ENCODE assay signal across 15 mouse cellular contexts in the genomic region with DNA sequence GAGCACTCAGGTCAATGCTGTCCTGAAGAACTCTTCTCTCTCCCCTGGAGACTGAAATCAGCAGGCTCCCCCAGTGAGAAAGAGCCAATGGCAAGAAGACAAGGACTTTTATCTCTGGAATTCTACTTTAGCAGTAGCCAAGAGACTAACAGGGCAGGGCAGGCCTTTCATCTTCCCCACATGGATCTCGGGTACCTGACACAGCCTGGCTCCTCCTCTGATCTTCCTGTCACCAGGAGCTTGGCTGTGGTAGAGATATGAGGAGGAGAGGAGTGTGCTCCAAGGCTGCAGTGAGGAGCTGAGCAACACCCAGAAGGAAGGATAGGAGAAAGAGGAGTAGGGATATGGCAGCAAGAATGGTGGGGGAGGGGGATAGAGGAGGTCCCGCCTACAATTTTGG.
"Had no signal": no experiment of that assay in that cellular context is flagged by ENCODE, and none has a peak within 500 bp of the region (broad histone marks: within the 10 kb centered on the region; RNA-seq: fewer than 3 reads in every experiment).

No protein-coding gene starts in this region.

- H3K27ac ChIP-seq: limb, embryonic 15.5 days; liver, embryonic 12.5 days; neural tube, embryonic 15.5 days had no signal

- H3K9ac ChIP-seq: limb, embryonic 15.5 days; liver, embryonic 12.5 days; neural tube, embryonic 15.5 days had no signal

- ATAC-seq: intestine, postnatal 0 days; liver, embryonic 12.5 days had no signal

- H3K36me3 ChIP-seq: limb, embryonic 15.5 days; liver, embryonic 12.5 days; neural tube, embryonic 15.5 days had no signal

- H3K4me1 ChIP-seq: liver, embryonic 12.5 days had no signal

- H3K9me3 ChIP-seq: limb, embryonic 15.5 days; liver, embryonic 12.5 days; neural tube, embryonic 15.5 days had no signal

- H3K4me3 ChIP-seq: limb, embryonic 15.5 days; liver, embryonic 12.5 days; myocyte; neural tube, embryonic 15.5 days had no signal

- H3K27me3 ChIP-seq: limb, embryonic 15.5 days; liver, embryonic 12.5 days; neural tube, embryonic 15.5 days had no signal

- DNase-seq: kidney, adult 8-10 months; kidney, postnatal 36 days; layer of hippocampus, adult 9-11 months; layer of hippocampus, postnatal 36 days; midbrain, embryonic 14.5 days; retina, postnatal 1 day; right cerebral cortex, postnatal 4 days; spleen, adult 18-20 months; thymus, adult 18-20 months; thymus, postnatal 14 days had no signal

- H3K4me2 ChIP-seq: limb, embryonic 15.5 days; liver, embryonic 12.5 days; neural tube, embryonic 15.5 days had no signal
